Mouse (Mus musculus) midbrain, embryonic 14.5 days (tissue): ENCODE results near the gene Rpl5. TPM values are rescaled to one million over a fixed set of nuclear protein-coding genes. Genes with fewer than 3 reads are reported as not detected.
A peak's percentile ranks its signal among the peaks of the same experiment; 100 is the strongest.
"Not testable (repeated sequence)": the region's sequence is repeated elsewhere in the genome, so short reads cannot be mapped to it uniquely, and the experiment has no call there.

Source experiments
- ATAC-seq: fragments of 200-750 bp; cut with Nextera tagmentation; 2 replicates; pipeline ENCODE4 v1.8.0; 2017; ENCODE audit warnings: moderate number of reproducible peaks, moderate library complexity; ENCODE audit not compliant: low FRiP score, low TSS enrichment
- DNase-seq: peaks from one replicate; pipeline ENCODE4 v3.0.0-alpha.2; 2015
- H3K27ac ChIP-seq: fragments of 300-500 bp; sonication (generic); replicated peaks from 2 replicates; pipeline ENCODE4 v1.5.1; 2014; ENCODE audit warnings: mild to moderate bottlenecking, low read depth, low read length, moderate library complexity
- H3K27me3 ChIP-seq: fragments of 300-500 bp; sonication (generic); 2 replicates; pipeline ENCODE4 v1.6.1; 2014; ENCODE audit warnings: low read length, control low read depth, mixed read lengths; ENCODE audit not compliant: control insufficient read depth, insufficient read depth
- H3K36me3 ChIP-seq: fragments of 300-500 bp; sonication (generic); 2 replicates; pipeline ENCODE4 v1.6.1; 2014; ENCODE audit warnings: low read length, control low read depth; ENCODE audit not compliant: control insufficient read depth, insufficient read depth
- H3K4me1 ChIP-seq: fragments of 300-500 bp; sonication (generic); 2 replicates; pipeline ENCODE4 v1.6.1; 2014; ENCODE audit warnings: mild to moderate bottlenecking, antibody characterized with exemption, low read length, control low read depth; ENCODE audit not compliant: control insufficient read depth, insufficient read depth
- H3K4me2 ChIP-seq: fragments of 300-500 bp; sonication (generic); 2 replicates; pipeline ENCODE4 v1.6.1; 2014; ENCODE audit warnings: mild to moderate bottlenecking, low read length, moderate library complexity
- H3K4me3 ChIP-seq: fragments of 300-500 bp; sonication (generic); replicated peaks from 2 replicates; pipeline ENCODE4 v1.5.1; 2014; ENCODE audit warnings: low read depth, low read length
- H3K9ac ChIP-seq: fragments of 300-500 bp; sonication (generic); replicated peaks from 2 replicates; pipeline ENCODE4 v1.6.1; 2014; ENCODE audit warnings: mild to moderate bottlenecking, low read length, moderate library complexity
- H3K9me3 ChIP-seq: fragments of 300-500 bp; sonication (generic); 2 replicates; pipeline ENCODE4 v1.6.1; 2016; ENCODE audit warnings: low read length, control low read depth, mixed read lengths; ENCODE audit not compliant: control insufficient read depth
- WGBS: fragments of 180-500 bp; shearing (Covaris S2); extraction: QIAGEN DNeasy Blood & Tissue Kit; methylation state at CpG from one replicate; pipeline ENCODE4 v1.1.7; 2014; 5-methylcytosine and 5-hydroxymethylcytosine counted together
- polyA plus RNA-seq: library from polyadenylated mRNA; unstranded; fragments of >200 nt; fragmentation: Nextera tagmentation; extraction: Ambion mirVana; gene quantifications from 2 replicates; pipeline ENCODE4 v1.2.1, GENCODE M21; 2014

The Rpl5 gene
- polyA plus RNA-seq, 1 experiment from 2014 or later: 74.8 TPM

DNA sequence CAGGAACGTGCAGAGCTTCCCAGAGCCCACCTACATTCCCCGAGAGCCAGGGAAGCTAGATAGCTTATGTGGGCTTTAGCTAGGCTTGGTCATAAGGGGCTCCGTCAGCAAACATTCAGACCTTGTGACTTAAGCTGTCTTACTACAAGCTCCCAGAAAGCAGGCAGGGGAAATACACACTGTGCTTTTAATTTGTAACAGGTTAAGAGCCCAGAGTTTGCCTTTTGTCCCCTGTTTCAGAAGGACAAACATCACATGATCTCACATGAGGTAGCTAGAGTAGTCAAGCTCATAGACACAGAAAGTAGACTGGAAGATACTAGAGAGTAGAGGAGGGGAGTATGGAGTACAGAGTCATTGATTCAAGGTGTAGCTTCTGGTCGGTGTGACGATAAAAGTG, 19.6 kb upstream of the Rpl5 start:
- H3K4me3 ChIP-seq: no peak overlapping the region
- ATAC-seq: no peak
- no peaks in the 10 kb centered on the region for H3K27me3 ChIP-seq
- no peaks in the 10 kb centered on the region for H3K4me1 ChIP-seq
- no peak overlapping the region for H3K9ac ChIP-seq
- no peaks in the 10 kb centered on the region for H3K36me3 ChIP-seq
- 85% methylated on average over 5 of the region's 5 CpGs for WGBS
- no peak for DNase-seq
- H3K4me2 ChIP-seq: no peak overlapping the region
- no peaks in the 10 kb centered on the region for H3K9me3 ChIP-seq
- no peak overlapping the region for H3K27ac ChIP-seq

DNA sequence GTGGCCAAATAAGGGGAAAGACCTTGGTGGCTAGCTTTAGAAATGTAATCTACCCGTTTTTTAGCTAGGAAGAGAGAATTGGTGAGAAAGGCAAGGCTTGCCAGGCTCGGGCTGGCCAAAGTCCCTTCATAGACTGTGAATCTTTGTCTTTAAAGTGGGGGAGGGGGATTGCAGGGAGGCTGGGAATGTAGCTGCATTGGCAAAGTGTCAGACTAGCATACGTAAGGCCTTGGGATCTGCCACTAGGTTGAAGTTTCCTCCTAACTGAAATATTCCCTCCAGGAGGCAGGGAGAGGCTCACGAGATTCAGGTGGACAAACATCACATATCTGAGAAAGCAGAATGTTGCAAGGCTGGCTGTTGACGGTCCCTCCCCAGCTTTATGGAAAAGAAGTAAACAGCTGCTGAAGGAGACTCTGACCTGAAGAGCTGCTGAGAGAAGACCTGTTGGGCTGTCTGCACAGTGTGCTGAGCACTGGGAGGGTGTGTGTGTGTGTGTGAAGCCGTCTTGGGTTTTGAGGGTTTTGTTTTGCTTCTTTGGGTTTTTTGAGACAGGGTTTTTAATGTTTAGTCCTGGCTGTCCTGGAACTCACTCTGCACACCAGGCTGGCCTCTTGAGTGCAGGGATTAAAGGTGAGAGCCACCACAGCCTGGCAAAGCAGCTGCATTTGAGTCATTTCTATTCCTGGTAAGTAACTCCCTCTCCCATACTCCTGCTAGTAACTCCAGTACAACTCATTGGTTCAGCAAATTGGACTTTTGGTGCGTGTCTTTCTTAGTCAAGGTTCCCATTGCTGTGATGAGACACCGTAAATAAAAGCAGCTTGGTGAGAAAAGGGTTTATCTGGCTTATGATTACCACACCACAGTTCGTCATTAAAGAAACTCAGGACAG, 10.1 kb upstream of the Rpl5 start:
- H3K4me3 ChIP-seq: no peak overlapping the region
- ATAC-seq: no peak
- no peak overlapping the region for H3K27ac ChIP-seq
- H3K4me1 ChIP-seq: no peaks in the 10 kb centered on the region
- H3K36me3 ChIP-seq: no peaks in the 10 kb centered on the region
- no peaks in the 10 kb centered on the region for H3K27me3 ChIP-seq
- H3K9me3 ChIP-seq: no peaks in the 10 kb centered on the region
- no peak overlapping the region for H3K4me2 ChIP-seq
- peak; percentile 31 for DNase-seq
- WGBS: 68% methylated on average over 9 of the region's 9 CpGs
- no peak overlapping the region for H3K9ac ChIP-seq

DNA sequence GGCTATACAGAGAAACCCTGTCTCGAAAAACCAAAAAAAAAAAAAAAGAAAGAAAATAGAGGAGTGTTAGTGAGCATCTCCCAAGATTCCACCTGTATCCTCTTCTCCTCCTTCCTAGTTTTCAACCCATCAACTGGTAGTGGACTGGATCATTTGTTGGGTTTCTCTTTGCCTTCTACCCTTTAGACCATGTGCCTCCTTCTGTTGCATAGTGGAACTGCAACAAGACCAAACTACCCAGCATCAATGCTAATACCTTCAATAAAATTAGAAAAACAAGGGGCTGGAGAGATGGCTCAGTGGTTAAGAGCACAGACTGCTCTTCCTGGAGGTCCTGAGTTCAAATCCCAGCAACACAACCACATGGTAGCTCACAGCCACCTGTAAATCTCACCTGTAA, 8.8 kb upstream of the Rpl5 start:
- 100% methylated on average over 1 of the region's 1 CpGs for WGBS
- not testable (repeated sequence) for H3K4me1 ChIP-seq, ATAC-seq

DNA sequence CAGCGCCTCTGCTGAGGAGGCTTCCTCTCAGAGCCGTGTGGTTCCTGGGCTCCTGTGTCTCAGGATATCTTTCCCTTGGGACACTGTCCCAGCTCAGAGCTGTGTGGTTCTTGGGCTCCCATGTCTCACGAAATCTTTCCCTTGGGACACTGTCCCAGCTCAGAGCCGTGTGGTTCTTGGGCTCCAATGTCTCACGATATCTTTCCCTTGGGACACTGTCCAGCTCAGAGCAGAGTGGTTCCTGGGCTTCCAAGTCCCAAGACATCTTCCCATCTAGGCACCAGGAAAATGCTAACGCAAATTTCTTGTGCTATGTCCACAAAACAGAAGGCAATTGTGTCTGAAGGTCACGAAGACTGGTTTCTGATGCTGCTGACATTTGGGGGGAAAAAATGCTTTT, 5.6 kb upstream of the Rpl5 start:
- no peak overlapping the region for H3K27ac ChIP-seq
- 79% methylated on average over 7 of the region's 7 CpGs for WGBS
- no peaks in the 10 kb centered on the region for H3K9me3 ChIP-seq
- H3K36me3 ChIP-seq: no peaks in the 10 kb centered on the region
- no peaks in the 10 kb centered on the region for H3K27me3 ChIP-seq
- H3K9ac ChIP-seq: no peak overlapping the region
- DNase-seq (no peak), ATAC-seq (no peak)
- no peaks in the 10 kb centered on the region for H3K4me1 ChIP-seq
- no peak overlapping the region for H3K4me2 ChIP-seq
- H3K4me3 ChIP-seq: no peak overlapping the region

More for the DNA sequence above, 8.8 kb upstream of the Rpl5 start:
- not testable (repeated sequence) for H3K4me3 ChIP-seq, H3K9me3 ChIP-seq, H3K4me2 ChIP-seq, H3K27ac ChIP-seq, H3K27me3 ChIP-seq, H3K36me3 ChIP-seq, H3K9ac ChIP-seq
- peak; percentile 21 for DNase-seq

DNA sequence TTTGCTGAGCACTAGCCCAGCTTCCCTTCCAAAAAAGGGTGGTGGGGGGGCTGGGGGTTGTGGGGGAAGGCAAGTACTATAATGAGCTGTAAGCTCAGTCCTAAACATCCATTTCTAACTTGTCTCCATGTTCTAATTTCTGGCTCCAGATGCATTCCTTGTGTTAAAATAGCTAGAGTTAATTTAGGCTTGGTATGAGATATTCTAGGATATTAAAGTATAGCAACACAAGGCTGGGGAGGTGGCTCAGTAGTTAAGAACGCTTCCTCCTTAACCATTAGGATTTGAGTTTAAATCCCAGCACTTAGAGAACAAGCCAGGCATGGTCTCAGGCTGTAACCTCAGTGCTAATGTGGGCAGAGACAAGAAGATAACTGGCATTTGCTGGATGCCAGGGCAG, 4.0 kb upstream of the Rpl5 start:
- Histone ChIP-seq H3K27me3 (no peaks in the 10 kb centered on the region), H3K9me3 (no peaks in the 10 kb centered on the region), H3K4me3 (no peak overlapping the region), H3K4me1 (peaks cover under 1% of the 10 kb centered on the region; the same call in 1 of the 2 replicates), H3K9ac (no peak overlapping the region), H3K27ac (no peak overlapping the region), H3K36me3 (no peaks in the 10 kb centered on the region), H3K4me2 (no peak overlapping the region)
- no peak for ATAC-seq
- DNase-seq: no peak
- WGBS: 63% methylated on average over 1 of the region's 1 CpGs

DNA sequence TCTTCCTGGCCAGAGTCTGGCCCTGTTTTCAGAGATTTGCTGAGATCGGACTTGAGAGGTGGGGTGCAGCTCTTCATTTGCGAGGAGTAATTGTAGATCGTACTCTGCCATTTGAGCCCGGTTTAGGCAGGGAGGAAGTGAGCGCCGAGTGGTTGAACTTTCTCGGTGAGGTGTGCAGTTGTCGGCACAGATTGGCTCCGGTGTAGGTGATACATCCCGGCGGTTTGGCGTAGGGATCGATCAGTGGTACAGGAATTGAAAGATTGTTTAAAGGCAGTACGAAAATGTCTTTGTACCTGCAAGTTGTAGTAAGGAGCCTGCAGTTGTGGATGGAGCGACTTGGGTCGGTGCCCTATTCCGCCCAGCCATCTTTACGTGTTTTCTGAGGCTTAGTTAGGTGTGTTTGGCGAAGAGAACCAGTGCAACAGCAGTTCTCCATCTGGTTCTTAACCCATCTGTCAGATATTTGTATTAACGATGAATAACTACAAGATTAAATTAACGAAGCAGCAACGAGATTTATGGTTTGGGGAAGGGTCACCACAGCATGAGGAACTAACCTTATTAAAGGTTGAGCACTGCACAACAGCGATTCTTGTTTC, 813 bp downstream of the Rpl5 start:
- H3K4me3 ChIP-seq: peak overlapping the region; percentile 96
- peaks cover 39% of the 10 kb centered on the region for H3K36me3 ChIP-seq
- DNase-seq: no peak
- peak overlapping the region; percentile 96 for H3K9ac ChIP-seq
- no peaks in the 10 kb centered on the region for H3K27me3 ChIP-seq
- WGBS: under 1% methylated on average over 23 of the region's 23 CpGs
- peak overlapping the region; percentile 90 for H3K27ac ChIP-seq
- H3K4me1 ChIP-seq: peaks cover 11% of the 10 kb centered on the region
- H3K9me3 ChIP-seq: no peaks in the 10 kb centered on the region
- ATAC-seq: peak; percentile 44
- peak overlapping the region; percentile 87 for H3K4me2 ChIP-seq

DNA sequence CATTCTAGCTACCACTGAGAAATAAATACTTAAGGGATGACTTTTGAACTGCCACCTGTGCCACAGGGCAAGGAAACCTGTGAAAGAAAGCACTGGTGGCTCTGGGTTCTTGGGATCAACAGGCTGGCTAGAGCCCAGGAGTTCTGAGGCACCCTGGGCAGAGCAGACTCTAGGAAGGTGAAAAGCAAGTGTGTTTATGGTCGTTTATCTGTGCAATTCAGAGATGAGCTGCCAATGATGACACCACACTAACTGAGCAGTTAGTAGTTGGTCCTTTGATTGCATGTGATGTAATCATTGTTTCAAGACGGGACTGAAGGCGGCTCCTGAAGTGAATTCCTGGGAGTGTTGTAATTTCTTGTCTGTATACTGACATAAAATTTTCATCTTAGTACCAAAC, 4.0 kb downstream of the Rpl5 start:
- ATAC-seq: no peak
- Histone ChIP-seq H3K4me3 (no peak overlapping the region), H3K36me3 (peaks cover 70% of the 10 kb centered on the region), H3K9me3 (no peaks in the 10 kb centered on the region), H3K4me1 (peaks cover 11% of the 10 kb centered on the region), H3K4me2 (no peak overlapping the region), H3K9ac (no peak overlapping the region), H3K27me3 (no peaks in the 10 kb centered on the region), H3K27ac (no peak overlapping the region)
- DNase-seq: no peak
- 92% methylated on average over 3 of the region's 3 CpGs for WGBS

DNA sequence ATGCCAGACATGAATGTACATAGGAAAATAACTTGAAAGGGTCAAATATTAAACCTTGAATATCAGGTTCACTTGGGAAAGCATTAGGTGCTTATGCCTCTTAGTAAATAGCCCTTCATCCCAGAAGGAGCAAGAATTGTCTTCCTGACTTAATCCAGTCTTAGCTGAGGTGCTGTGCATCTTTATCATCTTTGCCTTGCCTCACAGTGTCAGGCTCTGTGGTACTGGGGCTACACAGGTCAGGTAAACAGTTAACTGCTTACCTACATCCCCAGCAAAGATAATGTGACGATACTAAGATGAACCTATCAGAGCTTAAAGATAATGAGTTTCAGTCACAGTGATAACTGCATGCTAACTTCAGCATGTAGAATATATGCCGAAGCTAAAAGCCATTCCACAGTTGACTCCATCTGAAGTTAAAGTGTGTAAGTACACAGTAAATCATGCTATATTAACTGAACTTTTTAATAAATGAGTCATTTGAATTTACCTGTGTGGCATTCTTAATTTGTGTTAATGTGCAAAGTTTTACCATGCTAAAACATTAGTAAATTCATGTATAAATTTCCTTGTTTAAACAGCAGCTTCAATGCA, 8.3 kb downstream of the Rpl5 start:
- H3K9me3 ChIP-seq: no peaks in the 10 kb centered on the region
- H3K27me3 ChIP-seq: no peaks in the 10 kb centered on the region
- H3K36me3 ChIP-seq: peaks cover 62% of the 10 kb centered on the region
- no peaks in the 10 kb centered on the region for H3K4me1 ChIP-seq
- WGBS: 89% methylated on average over 2 of the region's 2 CpGs
- no peak overlapping the region for H3K4me3 ChIP-seq
- ATAC-seq (no peak), DNase-seq (no peak)
- no peak overlapping the region for H3K9ac ChIP-seq
- H3K4me2 ChIP-seq: no peak overlapping the region
- no peak overlapping the region for H3K27ac ChIP-seq
